Mouse (Mus musculus) forebrain, postnatal 0 days (tissue): ENCODE results near the gene Samd10. TPM values are rescaled to one million over a fixed set of nuclear protein-coding genes. Genes with fewer than 3 reads are reported as not detected.

Experiments used
- ATAC-seq: fragments of 200-750 bp; cut with Nextera tagmentation; 2 replicates; pipeline ENCODE4 v1.8.0; 2017; ENCODE audit warnings: mild to moderate bottlenecking, moderate library complexity
- DNase-seq: peaks from one replicate; pipeline ENCODE4 v3.0.0-alpha.2; 2015
- H3K27ac ChIP-seq: fragments of 300-500 bp; sonication (generic); 2 replicates; pipeline ENCODE4 v1.5.1; 2014; ENCODE audit warnings: low read depth, mild to moderate bottlenecking, antibody characterized with exemption, low read length, moderate library complexity, mixed read lengths
- H3K27me3 ChIP-seq: fragments of 300-500 bp; sonication (generic); 2 replicates; pipeline ENCODE4 v1.6.1; 2014; ENCODE audit warnings: mild to moderate bottlenecking, low read length, mixed read lengths; ENCODE audit not compliant: insufficient read depth
- H3K36me3 ChIP-seq: fragments of 300-500 bp; sonication (generic); 2 replicates; pipeline ENCODE4 v1.6.1; 2014; ENCODE audit warnings: mild to moderate bottlenecking, moderate library complexity; ENCODE audit not compliant: insufficient read depth
- H3K4me1 ChIP-seq: fragments of 300-500 bp; sonication (generic); 2 replicates; pipeline ENCODE4 v1.6.1; 2014; ENCODE audit warnings: antibody characterized with exemption; ENCODE audit not compliant: insufficient read depth
- H3K4me2 ChIP-seq: fragments of 300-500 bp; sonication (generic); 2 replicates; pipeline ENCODE4 v1.6.1; 2014; ENCODE audit warnings: low read depth, mild to moderate bottlenecking, moderate library complexity
- H3K4me3 ChIP-seq: fragments of 300-500 bp; sonication (generic); 2 replicates; pipeline ENCODE4 v1.5.1; 2014; ENCODE audit warnings: low read depth, low read length, mixed read lengths
- H3K9ac ChIP-seq: fragments of 300-500 bp; sonication (generic); 2 replicates; pipeline ENCODE4 v1.6.1; 2014; ENCODE audit warnings: mild to moderate bottlenecking
- H3K9me3 ChIP-seq: fragments of 300-500 bp; sonication (generic); 2 replicates; pipeline ENCODE4 v1.6.1; 2016; ENCODE audit warnings: low read length
- CTCF ChIP-seq: sonication (generic); IDR thresholded peaks from 2 replicates; pipeline ENCODE4 v1.5.1; 2016; ENCODE audit warnings: antibody characterized with exemption, control low read depth, low read depth
- WGBS: fragments of 180-500 bp; shearing (Covaris S2); extraction: QIAGEN DNeasy Blood & Tissue Kit; methylation state at CpG from one replicate; pipeline ENCODE4 v1.1.7; 2014; 5-methylcytosine and 5-hydroxymethylcytosine counted together
- microRNA-seq, 2 experiments: library from miRNA; unstranded; fragments of <30 nt; microRNA quantifications; one replicate each; pipeline ENCODE4; 2016
- polyA plus RNA-seq: library from polyadenylated mRNA; unstranded; fragments of >200 nt; fragmentation: Nextera tagmentation; extraction: Ambion mirVana; gene quantifications from 2 replicates; pipeline ENCODE4 v1.2.1, GENCODE M21; 2015
- total RNA-seq: library from RNA; depleted of rRNA; stranded (reverse); fragments of >200 nt; gene quantifications from 2 replicates; pipeline ENCODE4 v1.2.3, GENCODE M21; 2014; rRNA removed

The Samd10 gene
- total and polyA plus RNA-seq, 2 experiments from 2014 or later: 85.6 to 108 TPM

DNA sequence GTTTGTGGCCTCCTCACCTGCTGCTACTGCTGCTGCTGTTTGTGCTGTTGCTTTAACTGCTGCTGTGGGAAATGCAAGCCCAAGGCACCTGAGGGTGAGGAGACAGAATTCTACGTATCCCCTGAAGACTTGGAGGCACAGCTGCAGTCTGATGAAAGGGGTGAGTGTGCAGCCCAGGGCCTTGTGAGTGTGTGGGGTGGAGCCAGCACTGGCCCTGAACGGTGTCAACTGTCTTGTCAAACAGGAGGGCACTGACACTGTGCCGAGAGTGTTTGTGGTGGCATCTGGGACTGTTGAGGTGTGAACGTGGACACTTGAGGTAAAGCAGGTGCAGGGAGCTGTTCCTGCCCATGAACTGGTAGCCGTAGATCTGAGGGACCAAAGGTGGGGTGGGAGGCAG, 50.3 kb downstream of the Samd10 start:
- Histone ChIP-seq H3K9ac (no peak overlapping the region), H3K36me3 (peaks cover 69% of the 10 kb centered on the region), H3K27me3 (no peaks in the 10 kb centered on the region), H3K4me3 (no peak overlapping the region), H3K9me3 (no peaks in the 10 kb centered on the region), H3K4me2 (no peak overlapping the region), H3K4me1 (no peaks in the 10 kb centered on the region), H3K27ac (no peak overlapping the region)
- no peak for ATAC-seq
- DNase-seq: no peak
- TF ChIP-seq CTCF: no peak
- 94% methylated on average over 5 of the region's 5 CpGs for WGBS

DNA sequence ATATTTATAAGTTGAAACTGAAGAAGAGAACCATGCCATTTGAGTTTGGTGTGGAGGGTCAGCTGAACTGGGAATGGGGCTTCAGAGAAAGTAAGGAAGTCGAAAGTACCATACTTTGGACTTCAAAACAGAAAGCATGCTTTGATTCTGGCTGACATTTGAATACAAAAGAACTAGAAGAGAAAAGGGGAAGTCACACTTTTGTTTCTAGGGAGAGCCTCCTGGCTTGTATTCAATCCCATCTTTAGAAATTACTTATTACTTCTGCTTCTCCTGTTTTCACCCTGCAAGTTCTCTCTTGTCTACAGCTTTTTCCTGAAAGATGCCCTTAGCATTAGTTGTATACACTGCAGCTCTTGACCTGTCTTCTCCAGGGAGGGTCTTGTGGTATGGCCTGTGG, 50.8 kb downstream of the Samd10 start:
- no peak overlapping the region for H3K27ac ChIP-seq
- no peak for DNase-seq
- H3K4me3 ChIP-seq: no peak overlapping the region
- no peak overlapping the region for H3K9ac ChIP-seq
- H3K4me2 ChIP-seq: no peak overlapping the region
- H3K27me3 ChIP-seq: no peaks in the 10 kb centered on the region
- no peak for TF ChIP-seq CTCF
- no peaks in the 10 kb centered on the region for H3K4me1 ChIP-seq
- H3K36me3 ChIP-seq: peaks cover 67% of the 10 kb centered on the region
- 74% methylated on average over 1 of the region's 1 CpGs for WGBS
- H3K9me3 ChIP-seq: no peaks in the 10 kb centered on the region
- ATAC-seq: no peak

DNA sequence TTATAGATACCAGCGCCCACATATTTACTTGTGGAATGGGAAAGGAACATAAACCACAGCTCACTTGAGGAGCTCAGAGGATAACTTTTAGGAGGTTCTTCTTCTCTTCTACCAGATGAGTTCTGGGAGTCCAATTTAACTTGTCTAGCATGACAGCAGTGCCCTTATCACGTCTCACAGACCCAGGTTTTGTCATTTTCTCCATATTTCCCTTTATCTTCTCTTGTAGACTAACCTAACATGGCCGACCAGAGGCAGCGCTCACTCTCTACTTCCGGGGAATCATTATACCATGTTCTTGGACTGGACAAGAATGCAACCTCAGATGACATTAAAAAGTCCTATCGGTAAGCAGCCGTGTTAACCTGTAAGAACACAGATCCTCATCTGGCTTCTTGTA, 52.9 kb downstream of the Samd10 start:
- H3K27me3 ChIP-seq: no peaks in the 10 kb centered on the region
- 96% methylated on average over 7 of the region's 7 CpGs for WGBS
- no peak overlapping the region for H3K9ac ChIP-seq
- DNase-seq (no peak), ATAC-seq (no peak)
- H3K4me1 ChIP-seq: no peaks in the 10 kb centered on the region
- no peak overlapping the region for H3K4me2 ChIP-seq
- peaks cover 47% of the 10 kb centered on the region for H3K36me3 ChIP-seq
- H3K9me3 ChIP-seq: no peaks in the 10 kb centered on the region
- H3K4me3 ChIP-seq: no peak overlapping the region
- H3K27ac ChIP-seq: no peak overlapping the region
- TF ChIP-seq CTCF: no peak

Small RNA genes lying within 50 kb of the gene (microRNA-seq; reads per million reads assigned to microRNA genes)
- 0.12 to 0.39 reads per million in 2 experiments for gene Mir7006

Other genes starting within 250 kb of the Samd10 start
- 93.3 and 99.0 TPM in 2 replicates for gene Zgpat, start 234.3 kb downstream of the Samd10 start, total RNA-seq
- 32.2 and 39.6 TPM in 2 replicates for gene Zgpat, start 234.3 kb downstream of the Samd10 start, polyA plus RNA-seq
- 24.0 and 27.9 TPM in 2 replicates for gene Arfrp1, start 233.8 kb downstream of the Samd10 start, total RNA-seq
- gene Arfrp1, start 233.8 kb downstream of the Samd10 start, polyA plus RNA-seq: 60.9 and 73.0 TPM in 2 replicates
- 42.8 and 43.5 TPM in 2 replicates for gene Lime1, start 219.1 kb downstream of the Samd10 start, total RNA-seq
- 19.5 and 26.5 TPM in 2 replicates for gene Lime1, start 219.1 kb downstream of the Samd10 start, polyA plus RNA-seq
- 11.7 and 17.7 TPM in 2 replicates for gene Zbtb46, start 139.8 kb downstream of the Samd10 start, total RNA-seq
- gene Zbtb46, start 139.8 kb downstream of the Samd10 start, polyA plus RNA-seq: 8.2 and 11.0 TPM in 2 replicates
- not detected in 2 replicates for gene Abhd16b, start 106.0 kb downstream of the Samd10 start, total RNA-seq
- not detected in 2 replicates for gene Abhd16b, start 106.0 kb downstream of the Samd10 start, polyA plus RNA-seq
- gene Tpd52l2, start 102.1 kb downstream of the Samd10 start, total RNA-seq: 91.7 and 120 TPM in 2 replicates
- 114 and 128 TPM in 2 replicates for gene Tpd52l2, start 102.1 kb downstream of the Samd10 start, polyA plus RNA-seq
- 252 and 369 TPM in 2 replicates for gene Dnajc5, start 78.7 kb downstream of the Samd10 start, total RNA-seq
- gene Dnajc5, start 78.7 kb downstream of the Samd10 start, polyA plus RNA-seq: 207 and 270 TPM in 2 replicates
- 55.8 and 59.1 TPM in 2 replicates for gene Uckl1, start 14.3 kb downstream of the Samd10 start, total RNA-seq
- gene Uckl1, start 14.3 kb downstream of the Samd10 start, polyA plus RNA-seq: 42.7 and 43.0 TPM in 2 replicates
- 45.8 and 49.6 TPM in 2 replicates for gene Prpf6, start 7.3 kb downstream of the Samd10 start, total RNA-seq
- gene Prpf6, start 7.3 kb downstream of the Samd10 start, polyA plus RNA-seq: 43.7 and 46.5 TPM in 2 replicates
- 74.6 and 75.6 TPM in 2 replicates for gene Zfp512b, start 6.4 kb downstream of the Samd10 start, total RNA-seq
- gene Zfp512b, start 6.4 kb downstream of the Samd10 start, polyA plus RNA-seq: 44.7 and 62.3 TPM in 2 replicates
- not detected in 2 replicates for gene Gm29797, start 57.8 kb upstream of the Samd10 start, total RNA-seq
- not detected in 2 replicates for gene Gm29797, start 57.8 kb upstream of the Samd10 start, polyA plus RNA-seq
- gene Sox18, start 72.4 kb upstream of the Samd10 start, total RNA-seq: 5.4 and 8.9 TPM in 2 replicates
- 8.6 and 11.1 TPM in 2 replicates for gene Sox18, start 72.4 kb upstream of the Samd10 start, polyA plus RNA-seq
- 51.1 and 55.6 TPM in 2 replicates for gene Tcea2, start 81.1 kb upstream of the Samd10 start, total RNA-seq
- 53.8 and 57.5 TPM in 2 replicates for gene Tcea2, start 81.1 kb upstream of the Samd10 start, polyA plus RNA-seq
- 43.7 and 50.2 TPM in 2 replicates for gene Rgs19, start 94.8 kb upstream of the Samd10 start, total RNA-seq
- 56.4 and 57.4 TPM in 2 replicates for gene Rgs19, start 94.8 kb upstream of the Samd10 start, polyA plus RNA-seq
- gene Lkaaear1, start 99.2 kb upstream of the Samd10 start, total RNA-seq: not detected in 2 replicates
- not detected in 2 replicates for gene Lkaaear1, start 99.2 kb upstream of the Samd10 start, polyA plus RNA-seq
- gene Oprl1, start 115.8 kb upstream of the Samd10 start, total RNA-seq: 114 and 134 TPM in 2 replicates
- gene Oprl1, start 115.8 kb upstream of the Samd10 start, polyA plus RNA-seq: 51.3 and 62.5 TPM in 2 replicates
- gene Myt1, start 164.1 kb upstream of the Samd10 start, total RNA-seq: 39.0 and 55.0 TPM in 2 replicates
- 4.0 and 6.7 TPM in 2 replicates for gene Myt1, start 164.1 kb upstream of the Samd10 start, polyA plus RNA-seq
- gene Pcmtd2, start 238.6 kb upstream of the Samd10 start, total RNA-seq: 30.1 and 36.3 TPM in 2 replicates
- 17.9 and 25.8 TPM in 2 replicates for gene Pcmtd2, start 238.6 kb upstream of the Samd10 start, polyA plus RNA-seq